Mouse (Mus musculus) monocyte, adult 5-6 weeks (primary cell): ENCODE measurements around the gene Olfr424. TPM values are rescaled to one million over a fixed set of nuclear protein-coding genes. Genes with fewer than 3 reads are reported as not detected.

Experiments used
- ATAC-seq: fragments of 153-309, 156-312 bp; replicated peaks from 2 replicates; pipeline ENCODE4 v1.8.0; 2017; ENCODE audit warnings: mild to moderate bottlenecking; ENCODE audit not compliant: low TSS enrichment, insufficient number of reproducible peaks, severe bottlenecking, poor library complexity, low FRiP score
- total RNA-seq: library from RNA; stranded (forward); fragments of 200-1000, 200-491, 200-594 nt; gene quantifications from 3 replicates; pipeline ENCODE4 v1.2.3, GENCODE M21; 2017

Olfr424 gene
- not detected in 3 replicates for total RNA-seq

DNA sequence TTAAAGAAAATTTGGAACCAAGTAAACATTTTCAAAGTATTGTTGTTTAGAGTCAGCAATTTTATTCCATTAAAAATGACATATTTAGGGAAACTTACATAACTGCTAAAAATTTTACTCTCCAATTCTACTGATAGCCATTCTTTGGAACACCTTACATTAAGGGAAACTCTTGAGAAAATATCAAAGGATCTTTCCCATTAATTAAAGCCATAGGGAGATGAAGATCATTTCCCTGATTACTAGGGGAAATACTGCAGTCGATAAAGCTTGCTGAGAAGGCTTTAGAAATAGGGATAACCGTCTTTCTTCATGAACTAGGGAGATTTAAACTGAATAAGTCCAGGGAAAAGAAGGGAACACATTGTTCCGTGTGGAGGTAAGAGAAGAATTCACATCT is at the start of gene Olfr424:
TSS of gene Olfr424 (plus strand) at position 301 of the 400 bp plus-strand sequence.
- no peak for ATAC-seq

GRCm38 (mm10) chr1:174084031-174084430 is 47.3 kb upstream of the Olfr424 start, which contains the start of gene Olfr429:
Olfr429 (plus strand) TSS chr1:174084331.
- ATAC-seq = no peak

DNA sequence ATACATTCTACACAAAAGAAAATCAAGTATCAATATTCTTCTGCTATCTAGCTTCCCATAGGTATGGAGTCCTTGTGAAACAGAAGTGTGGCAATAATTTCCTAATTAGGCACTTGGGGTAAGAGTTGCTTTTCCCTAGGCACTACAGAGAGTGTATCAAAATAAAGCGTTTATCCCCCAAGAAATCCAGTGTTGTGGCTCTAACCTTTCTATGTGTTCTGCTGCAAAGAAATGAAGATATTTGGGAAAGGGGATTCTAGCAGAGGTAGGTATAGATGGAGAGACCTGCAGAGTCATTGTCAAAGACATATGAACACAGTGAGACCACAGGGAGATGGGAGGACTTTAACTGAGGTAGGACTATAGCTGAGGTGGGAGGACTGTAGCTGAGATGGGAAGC is 34.7 kb upstream of the Olfr424 start, which contains the start of gene Olfr427:
TSS of gene Olfr427 (plus strand) at position 301 of the 400 bp plus-strand sequence.
- ATAC-seq = no peak

DNA sequence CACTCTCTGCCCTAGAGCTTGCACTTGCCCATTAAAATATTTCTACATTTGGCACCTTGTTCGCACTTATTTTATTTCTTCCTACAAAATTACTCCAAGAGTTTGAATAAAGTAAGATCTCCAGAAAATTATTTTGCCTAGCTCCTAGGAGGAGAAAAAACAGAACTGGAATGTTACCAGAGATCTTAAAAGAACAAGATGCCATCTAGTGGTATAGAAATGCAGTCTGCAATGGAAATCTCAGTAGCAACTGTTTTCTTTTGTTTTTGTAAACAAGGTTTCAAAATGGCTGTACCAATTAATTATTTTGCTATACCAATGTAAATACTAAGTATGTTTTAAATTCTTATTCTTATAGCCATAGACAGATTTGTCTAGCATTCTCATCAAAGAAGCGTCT is 27.6 kb upstream of the Olfr424 start:
- ATAC-seq = no peak

DNA sequence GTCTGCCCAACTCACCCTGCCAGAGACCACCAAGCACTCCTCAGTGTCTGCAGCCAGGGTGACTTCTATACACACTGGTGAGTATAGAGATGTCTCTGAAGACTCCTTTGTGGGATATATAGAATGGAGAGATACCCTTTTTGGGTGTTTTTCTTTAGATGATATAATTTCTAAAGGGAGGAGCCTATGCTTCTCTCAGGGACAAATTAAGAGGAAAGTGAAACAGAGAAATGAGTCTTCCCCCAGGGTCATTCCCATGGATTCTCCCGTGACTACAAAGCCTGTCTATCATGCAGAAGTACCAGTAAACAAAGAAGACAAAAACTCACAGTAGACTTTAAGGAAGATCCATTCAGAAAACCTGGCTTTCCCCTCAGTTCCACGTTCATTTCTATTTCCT is 10.3 kb upstream of the Olfr424 start, which contains the start of gene Olfr231:
TSS of gene Olfr231 (minus strand) at position 101 of the 400 bp plus-strand sequence.
- no peak for ATAC-seq

DNA sequence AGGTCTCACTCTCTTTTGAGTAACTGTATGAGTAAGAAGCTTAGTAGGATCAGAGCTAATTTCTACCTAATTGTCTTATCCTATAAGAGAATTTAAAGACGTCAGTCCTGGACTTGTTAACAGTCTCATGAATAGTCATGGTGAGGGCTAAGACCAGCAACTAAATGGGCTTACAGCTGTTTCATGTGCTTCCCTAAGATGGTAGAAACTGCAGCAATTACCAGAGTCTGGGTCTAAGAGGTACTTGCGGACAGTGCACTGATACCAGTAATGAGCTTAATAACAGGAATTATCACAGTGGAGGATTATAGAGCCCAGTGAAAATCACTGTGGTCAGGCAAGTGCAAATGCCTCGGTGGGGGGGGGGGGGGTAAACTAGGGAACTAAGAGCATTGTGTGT is 682 bp downstream of the Olfr424 start:
- ATAC-seq = no peak

DNA sequence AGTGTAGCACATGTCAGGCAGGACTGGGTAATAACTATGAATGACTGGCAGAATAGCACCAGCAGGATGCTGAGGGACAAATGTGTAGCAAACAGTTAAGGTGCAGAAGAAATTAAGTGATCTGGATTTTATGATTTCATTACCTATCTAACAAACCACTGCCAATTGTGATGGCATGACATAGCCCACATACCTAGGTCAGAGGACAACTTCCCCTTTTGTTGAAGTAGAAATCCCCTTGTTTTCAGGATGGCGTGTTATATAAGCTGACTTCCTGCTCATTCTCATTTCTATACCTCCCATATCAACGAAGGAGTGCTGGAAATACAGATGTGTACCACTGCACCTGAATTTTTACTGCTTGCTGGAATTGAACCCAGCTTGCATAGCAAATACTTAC is 10.1 kb downstream of the Olfr424 start:
- ATAC-seq = no peak

DNA sequence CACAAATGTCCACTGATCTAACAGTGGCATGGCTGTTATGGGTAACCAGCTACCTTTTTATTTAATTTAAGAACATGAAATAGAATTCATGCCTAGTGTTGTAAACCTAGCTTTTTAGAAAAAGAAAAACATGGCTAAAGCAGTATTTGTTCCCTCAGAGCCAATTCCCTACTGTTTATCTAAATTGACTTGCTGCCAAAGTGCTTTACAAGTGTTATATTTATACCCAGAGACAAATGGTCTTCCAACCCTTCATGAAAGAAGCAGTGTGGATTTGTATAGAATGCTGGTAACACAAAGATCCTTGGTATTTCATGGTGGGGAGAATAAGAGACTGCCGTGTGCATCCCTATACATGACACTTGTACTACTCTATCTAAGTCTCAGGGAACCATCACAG is 15.4 kb downstream of the Olfr424 start:
- ATAC-seq = no peak

- ATAC-seq = no peak
Measured at GRCm38 (mm10) chr1:174149289-174149688, 18.0 kb downstream of the Olfr424 start.

DNA sequence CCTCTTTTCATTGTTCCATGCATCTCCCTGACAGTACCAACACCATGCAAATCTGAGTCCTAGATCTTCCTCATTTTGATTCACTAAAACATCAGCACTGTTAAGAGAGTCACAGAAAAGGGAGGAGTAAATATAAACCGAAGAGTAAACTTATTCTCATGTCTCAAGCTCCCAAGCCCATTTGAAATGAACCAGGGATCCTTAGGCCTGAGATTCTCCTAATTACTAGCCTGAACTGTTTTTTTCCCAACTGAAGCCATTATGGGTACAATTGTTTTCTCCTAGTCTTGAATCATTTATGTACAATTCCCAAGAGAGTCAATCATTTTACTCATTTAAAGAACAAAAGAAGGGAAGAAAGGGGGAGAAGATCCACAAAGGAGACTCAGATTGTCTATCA is 24.0 kb downstream of the Olfr424 start, which contains the start of gene Olfr420:
TSS of gene Olfr420 (plus strand) at position 301 of the 400 bp plus-strand sequence.
- ATAC-seq = no peak

DNA sequence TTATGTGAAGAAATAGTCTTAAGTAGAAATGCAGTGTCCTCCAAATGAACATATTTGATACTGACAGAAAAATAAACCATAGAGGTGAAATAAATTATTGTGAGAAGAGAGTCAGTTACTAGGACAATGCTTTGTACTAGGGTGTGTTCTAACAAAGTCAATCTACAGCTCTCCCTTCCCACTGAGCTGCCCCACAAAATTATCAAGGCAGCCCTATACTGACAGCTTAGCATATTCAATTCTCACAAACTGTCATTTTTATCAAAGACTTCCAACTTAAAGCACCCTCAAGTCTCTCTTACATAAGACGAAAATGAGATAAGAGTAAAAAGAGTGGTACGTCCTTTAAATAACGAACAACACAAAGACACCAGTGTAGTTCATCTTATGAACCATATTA is 26.3 kb downstream of the Olfr424 start:
- no peak for ATAC-seq

DNA sequence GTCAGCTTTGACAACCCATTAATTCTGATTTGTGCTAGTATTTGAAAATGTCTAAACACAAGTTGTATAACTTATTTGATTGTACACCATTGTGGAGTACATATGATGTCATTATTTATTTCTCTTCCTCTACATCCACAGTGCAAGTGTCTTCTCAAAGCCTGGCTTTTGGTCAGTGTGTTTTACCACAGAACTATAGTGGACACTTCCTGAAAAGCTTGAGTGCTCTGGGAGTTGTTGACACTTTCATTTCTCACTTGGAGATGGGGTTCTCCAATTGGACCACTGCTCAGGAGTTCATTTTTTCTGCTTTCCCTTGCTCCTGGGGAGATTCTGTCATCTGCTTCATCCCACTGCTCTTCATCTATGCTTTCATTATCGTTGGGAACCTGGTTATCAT is 27.2 kb downstream of the Olfr424 start:
- no peak for ATAC-seq

- ATAC-seq = peak; percentile 53; the same call in 1 of the 2 replicates
Measured at GRCm38 (mm10) chr1:174159095-174159494, 27.8 kb downstream of the Olfr424 start.

DNA sequence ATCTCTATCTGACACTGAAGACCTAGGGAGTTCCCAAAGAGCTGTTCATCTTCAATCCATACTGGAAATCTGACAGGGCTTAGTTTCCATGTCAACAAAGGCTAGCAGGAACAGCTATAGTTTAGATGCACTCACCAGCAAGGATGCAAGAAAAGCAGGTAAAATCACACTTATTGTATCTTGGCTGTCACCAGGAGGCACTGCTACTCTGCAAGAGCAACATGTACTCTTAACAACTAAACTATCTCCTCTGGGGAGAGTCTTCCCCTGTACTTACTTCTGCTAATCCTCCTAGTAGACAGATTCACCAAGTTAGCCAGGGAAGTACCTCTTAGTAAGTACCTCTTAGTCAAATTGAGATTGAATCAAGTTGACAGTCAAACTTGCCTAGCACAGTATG is 37.7 kb downstream of the Olfr424 start:
- no peak for ATAC-seq

GRCm38 (mm10) chr1:174170706-174171501 is 39.6 kb downstream of the Olfr424 start:
- no peak for ATAC-seq

- no peak for ATAC-seq
Measured at GRCm38 (mm10) chr1:174171537-174171936, 40.2 kb downstream of the Olfr424 start.

DNA sequence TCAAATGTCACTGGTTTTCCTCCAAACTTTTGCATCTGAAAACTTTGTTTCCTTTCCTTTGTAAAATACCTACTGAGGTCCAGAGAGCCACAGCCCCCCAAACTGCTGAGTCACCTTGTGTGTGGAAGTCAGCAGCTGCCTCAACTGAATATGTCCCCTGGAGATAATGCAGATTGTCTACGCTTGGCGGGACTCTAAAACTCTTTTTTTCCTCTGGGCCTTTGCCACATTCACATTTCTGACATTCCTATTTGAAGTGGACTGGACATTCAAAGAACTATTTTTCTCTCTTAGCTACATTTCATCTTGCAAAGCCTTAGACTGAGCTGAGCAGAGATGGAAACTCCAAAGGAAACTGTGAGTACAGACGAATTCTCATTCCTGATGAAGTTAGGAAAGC is 41.3 kb downstream of the Olfr424 start, which contains the start of gene Spta1:
TSS of gene Spta1 (plus strand) at position 172 of the 400 bp plus-strand sequence.
- no peak for ATAC-seq
